Mouse (Mus musculus) left cerebral cortex, postnatal 10 days (tissue): Measurements from ENCODE around the gene Foxj3. TPM values are rescaled to one million over a fixed set of nuclear protein-coding genes. Genes with fewer than 3 reads are reported as not detected.
"Not testable (repeated sequence)": the region's sequence is repeated elsewhere in the genome, so short reads cannot be mapped to it uniquely, and the experiment has no call there.

Source experiments
- DNase-seq, 2 experiments: peaks; one replicate each; pipeline ENCODE4 v3.0.0; 2021 to 2022; ENCODE audit warnings: low spot score in 2 of 2, mixed read lengths in 1 of 2; ENCODE audit errors: extremely low spot score in 1 of 2
- intact Hi-C: fragments of 180-260 bp; cut with DNase I; formaldehyde crosslinking; loops from one replicate; pipeline ENCODE4 v1.15.1; 2025
- total RNA-seq, 2 experiments: library from RNA; stranded (reverse); gene quantifications; 2 replicates each; pipeline ENCODE4 v1.2.3; 2021

The Foxj3 gene
- total RNA-seq, 2 experiments from 2014 or later, result 59.6 to 73.9 TPM

DNA sequence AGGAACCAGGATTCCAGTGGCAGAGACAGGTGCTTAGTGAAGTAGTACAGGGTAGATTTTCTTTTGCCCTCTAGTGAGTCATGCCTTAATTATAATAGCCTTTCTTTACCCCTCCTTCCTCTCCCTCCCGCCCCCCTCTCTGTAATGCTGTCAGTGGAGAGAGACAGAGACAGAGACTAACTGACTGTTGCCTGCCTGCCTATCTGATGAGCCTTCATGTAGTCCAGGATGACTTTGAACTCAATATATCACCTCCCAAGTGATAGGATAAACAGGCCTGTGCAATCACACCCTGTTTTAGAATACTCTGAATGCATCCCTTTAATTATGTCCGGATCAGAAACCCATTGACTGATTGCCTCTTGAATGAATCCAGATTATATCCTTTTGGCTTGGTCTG is 18.7 kb downstream of the Foxj3 start:
- no peak for DNase-seq
- intact Hi-C loops, result no loop called here

GRCm38 (mm10) chr4:119563136-119563535 is 26.3 kb downstream of the Foxj3 start:
- DNase-seq, result no peak
- intact Hi-C loops, result no loop called here

DNA sequence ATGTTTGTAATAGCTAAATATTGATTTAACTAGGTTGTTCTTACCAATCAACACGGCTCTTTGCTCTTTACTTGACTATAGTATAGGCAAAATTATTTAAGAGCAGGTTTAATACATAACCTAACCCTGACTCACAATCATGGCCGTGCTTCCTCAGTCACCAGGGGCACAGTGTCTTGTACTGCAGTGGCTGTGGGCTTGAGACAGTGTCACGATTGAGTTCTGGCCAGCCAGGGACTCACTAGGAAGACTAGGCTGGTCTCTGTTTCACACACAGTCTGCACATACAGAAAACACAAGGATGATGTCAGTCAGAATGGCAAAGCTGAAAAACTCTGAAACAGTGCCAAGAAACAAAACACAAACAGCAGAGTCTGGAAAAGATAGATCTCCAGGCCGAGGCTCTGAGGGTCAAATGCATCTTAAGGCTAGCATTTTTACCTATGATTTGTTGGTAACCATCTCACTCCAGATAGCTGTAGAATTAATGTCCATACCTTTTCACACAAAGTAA is 29.6 kb downstream of the Foxj3 start:
- intact Hi-C loops, result no loop called here
- DNase-seq, result no peak

DNA sequence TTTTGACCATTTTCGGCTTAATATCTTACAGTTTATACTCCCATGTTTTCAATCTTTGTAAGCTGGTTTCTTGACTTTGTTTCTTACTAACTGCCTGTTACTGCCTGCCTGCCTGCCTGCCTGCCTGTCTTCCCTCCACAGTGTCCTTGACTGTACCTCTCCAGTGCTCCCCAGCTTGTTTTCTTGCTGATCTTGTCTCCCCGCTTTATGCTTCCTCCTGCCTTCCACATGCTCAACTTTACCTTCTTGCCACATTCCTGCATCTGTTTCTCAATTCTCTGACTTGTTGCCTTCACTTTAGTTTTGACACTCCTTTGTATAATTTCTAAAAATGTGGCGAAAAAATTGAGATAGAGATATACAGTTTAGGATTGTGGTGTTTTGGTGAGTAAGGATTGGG is 35.9 kb downstream of the Foxj3 start:
- intact Hi-C loops, result no loop called here

GRCm38 (mm10) chr4:119574504-119574903 is 37.7 kb downstream of the Foxj3 start:
- no peak for DNase-seq
- intact Hi-C loops, result no loop called here

More for the DNA sequence above, 35.9 kb downstream of the Foxj3 start:
- DNase-seq, result no peak

DNA sequence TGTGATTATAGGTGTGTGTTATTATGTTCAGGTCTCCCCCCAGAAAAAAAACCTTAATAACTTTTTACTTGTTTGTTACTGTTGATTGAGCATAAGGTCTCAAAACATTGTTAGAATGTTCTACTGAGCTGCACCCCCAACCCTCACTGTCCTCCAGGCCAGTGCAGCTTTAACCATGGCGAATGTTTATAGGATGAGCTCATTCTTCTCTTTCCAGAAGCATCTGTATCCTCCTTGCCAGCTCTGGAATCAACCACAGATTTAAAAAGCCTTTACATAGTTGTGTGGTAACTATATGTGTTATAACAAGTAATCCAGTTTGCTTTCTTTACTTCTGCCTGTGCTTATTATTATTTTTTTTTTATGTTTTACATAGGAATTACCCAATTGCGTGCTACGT is 38.7 kb downstream of the Foxj3 start:
- DNase-seq, result no peak
- intact Hi-C loops, result no loop called here

DNA sequence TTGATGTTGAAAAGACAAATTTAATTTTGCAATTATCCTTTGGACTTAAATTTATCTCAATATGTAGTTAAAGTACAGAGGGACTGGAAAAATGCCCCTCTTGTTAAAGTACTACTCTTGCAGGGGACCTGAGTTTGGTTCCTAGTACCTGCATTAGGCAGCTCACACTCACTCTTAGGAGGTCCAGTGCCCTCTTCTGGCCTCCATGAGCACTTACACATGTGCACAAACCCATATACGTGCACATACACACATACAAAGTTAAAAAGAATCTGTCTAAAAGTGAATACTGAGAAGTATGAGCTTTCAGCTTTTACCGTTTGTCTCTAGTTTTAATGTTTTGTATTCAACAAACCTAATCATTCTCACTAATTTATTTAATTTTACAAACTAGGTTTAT is 51.2 kb downstream of the Foxj3 start:
- intact Hi-C loops, result no loop called here
- no peak for DNase-seq

DNA sequence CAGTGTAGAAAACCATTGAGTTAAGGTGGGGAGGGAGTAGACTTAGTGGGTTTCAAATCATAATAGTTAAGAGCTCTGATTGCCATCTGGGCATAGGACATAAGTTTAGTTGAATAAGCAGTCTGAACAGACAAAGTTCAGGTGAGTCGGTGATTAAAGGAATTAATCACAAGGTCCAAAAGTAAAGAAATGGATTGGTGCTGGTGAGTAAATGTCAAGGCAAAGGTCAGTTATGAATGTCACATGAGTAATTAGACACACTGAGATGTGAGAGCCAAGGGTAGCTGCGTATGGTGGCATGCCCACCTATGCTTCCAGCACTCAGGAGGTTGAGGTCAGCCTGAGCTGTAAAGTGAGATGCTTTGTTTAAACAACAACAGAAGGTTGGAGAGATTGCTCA is 52.6 kb downstream of the Foxj3 start:
- intact Hi-C loops, result no loop called here
- DNase-seq, result no peak

DNA sequence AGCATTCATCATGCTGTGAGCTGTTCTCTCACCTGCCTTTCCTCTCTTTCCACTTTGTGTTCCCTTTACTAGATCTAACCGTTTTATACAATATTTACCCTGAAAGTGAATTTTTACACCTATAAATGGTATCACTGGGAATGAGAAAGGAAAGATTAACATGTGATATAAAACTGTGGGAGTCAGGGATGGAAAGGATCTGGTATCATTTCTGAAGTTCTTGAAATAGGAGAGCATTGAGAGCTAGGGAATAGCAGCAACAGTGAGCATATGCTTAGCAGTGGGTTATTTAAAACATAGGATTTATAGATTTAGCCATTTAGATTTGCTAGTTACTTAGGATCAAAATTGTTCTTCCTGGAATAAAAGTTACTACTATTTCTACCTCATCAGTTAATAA is 53.2 kb downstream of the Foxj3 start:
- DNase-seq, result no peak
- intact Hi-C loops, result no loop called here

DNA sequence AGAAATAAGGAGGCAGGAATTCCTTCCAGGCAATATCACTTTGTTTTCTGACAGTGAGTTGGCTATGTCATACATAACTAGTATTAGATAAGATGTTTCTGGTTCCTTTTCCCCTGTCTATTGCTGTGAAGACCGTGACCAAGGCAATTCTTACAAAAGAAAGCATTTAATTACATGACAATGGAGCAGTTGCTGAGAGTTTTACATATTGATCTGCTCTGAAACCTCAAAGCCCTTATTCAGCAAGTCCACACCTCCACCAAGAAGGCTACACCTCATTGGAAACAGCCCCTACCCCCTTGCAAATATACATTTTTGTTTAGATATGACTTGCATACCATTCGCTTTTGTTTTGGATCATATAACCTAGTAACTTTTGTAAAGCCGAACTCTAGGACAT is 55.7 kb downstream of the Foxj3 start:
- intact Hi-C loops, result no loop called here
- no peak for DNase-seq

- DNase-seq, result no peak
- intact Hi-C loops, result no loop called here
These were observed 57.5 kb downstream of the Foxj3 start for GRCm38 (mm10) chr4:119594331-119594730.

GRCm38 (mm10) chr4:119599605-119600004 is 62.8 kb downstream of the Foxj3 start:
- no peak for DNase-seq
- intact Hi-C loops, result no loop called here

- no peak for DNase-seq
- intact Hi-C loops, result no loop called here
These were observed 72.7 kb downstream of the Foxj3 start for GRCm38 (mm10) chr4:119609488-119609887.

- intact Hi-C loops, result no loop called here
- DNase-seq, result no peak
These were observed 77.3 kb downstream of the Foxj3 start for GRCm38 (mm10) chr4:119614078-119614477.

DNA sequence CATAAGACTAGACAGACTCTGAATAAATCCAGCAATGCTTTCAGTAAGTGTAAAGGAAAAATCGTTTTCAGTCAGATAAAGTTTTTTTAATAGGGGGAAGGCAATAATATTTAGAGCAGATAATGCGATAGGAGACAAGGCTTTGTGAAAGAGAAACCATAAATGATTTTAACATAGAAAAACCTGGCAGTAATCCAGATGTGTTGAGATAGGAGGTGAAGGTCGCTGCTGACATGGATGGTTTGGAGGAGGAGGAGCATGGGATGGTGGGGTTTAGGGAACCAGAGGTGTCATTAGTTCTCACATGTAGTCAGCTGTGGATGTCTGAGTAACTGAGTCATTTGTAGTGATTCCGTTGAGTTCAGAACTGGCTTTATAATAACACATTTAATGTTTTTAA is 77.9 kb downstream of the Foxj3 start:
- intact Hi-C loops, result no loop called here

DNA sequence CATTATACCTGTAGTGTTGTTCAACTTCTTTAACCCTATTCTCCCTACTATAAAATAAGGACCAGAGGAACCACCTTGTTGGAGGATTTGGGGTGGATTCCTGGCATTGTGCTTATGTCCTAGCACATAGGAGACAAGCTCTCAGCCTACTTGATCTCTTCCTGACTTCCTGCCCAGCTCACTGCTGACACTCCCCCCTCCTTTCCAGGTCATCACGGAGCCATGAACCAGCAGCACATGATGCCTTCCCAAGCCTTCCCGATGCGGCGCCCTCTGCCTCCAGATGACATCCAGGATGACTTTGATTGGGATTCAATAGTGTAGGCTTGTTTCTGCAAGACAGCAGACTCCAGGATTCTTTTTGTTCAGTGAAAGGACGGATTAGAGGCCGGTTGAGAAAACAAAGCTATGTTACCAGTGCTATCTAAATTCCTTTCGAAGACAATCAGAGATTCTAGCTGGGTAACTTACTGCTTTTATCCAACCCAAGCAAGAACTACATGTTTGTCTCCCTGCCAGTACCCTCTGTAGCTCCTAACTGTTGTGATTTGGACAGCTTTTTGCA is 89.4 kb downstream of the Foxj3 start:
- intact Hi-C loops, result no loop called here
- no peak for DNase-seq

More for the DNA sequence above, 77.9 kb downstream of the Foxj3 start:
- DNase-seq, result no peak

GRCm38 (mm10) chr4:119626876-119627275 is 90.1 kb downstream of the Foxj3 start:
- intact Hi-C loops, result no loop called here
- no peak for DNase-seq

GRCm38 (mm10) chr4:119627317-119627716 is 90.5 kb downstream of the Foxj3 start:
- DNase-seq, result no peak
- intact Hi-C loops, result no loop called here

DNA sequence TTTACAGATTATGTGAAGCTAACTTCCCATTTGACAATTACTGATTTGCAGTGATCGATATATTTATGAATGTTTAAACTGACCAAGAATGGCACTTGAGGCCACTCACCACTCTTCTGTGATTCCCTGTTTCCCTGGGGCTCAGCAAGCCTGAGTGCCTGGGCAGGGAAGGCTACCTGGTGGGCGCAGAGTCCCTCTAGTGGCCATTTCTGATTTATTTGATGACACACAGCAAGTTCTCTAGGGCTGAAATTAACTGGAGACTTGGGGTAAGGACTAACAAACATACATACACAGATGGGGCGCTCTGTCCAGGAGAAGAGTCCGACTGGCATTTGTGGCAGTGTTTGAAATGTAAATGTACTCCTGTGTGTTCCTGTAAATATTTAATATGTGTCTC is 91.6 kb downstream of the Foxj3 start:
- intact Hi-C loops, DNase-seq: not testable (repeated sequence)

- DNase-seq, result peak; percentile 54 to 66
- intact Hi-C loops, result loop anchor here (5.0 to 10.0 kb wide), 2 partner anchors 501 to 733 kb away; no protein-coding TSS in a partner anchor
These were observed 94.5 kb downstream of the Foxj3 start for GRCm38 (mm10) chr4:119631115-119631919.
